Mouse (Mus musculus) spleen, adult 2 months (tissue): ENCODE measurements at regions not wholly inside any gene's neighbourhood (a gene's known extent, or its start where the extent isn't known, plus 50 kb on each side); places are given as distances from the start of the nearest gene placed in this dataset.

ENCODE experiments used
- CTCF ChIP-seq: fragments of 200-500 bp; IDR thresholded peaks from 2 replicates; pipeline ENCODE4 v1.5.1; 2011; ENCODE audit warnings: mild to moderate bottlenecking, inconsistent platforms; ENCODE audit not compliant: insufficient read depth, insufficient read length, insufficient replicate concordance; ENCODE audit errors: extremely low read depth
- POLR2A ChIP-seq: fragments of 200-500 bp; IDR thresholded peaks from 2 replicates; pipeline ENCODE4 v1.6.1; 2011; ENCODE audit warnings: low read depth, low read length, inconsistent platforms

GRCm38 (mm10) chr13:28805302-28805701, 148.2 kb downstream of the Sox4 start:
- TF ChIP-seq POLR2A (no peak), CTCF (no peak)
